Mouse (Mus musculus): ENCODE measurements around the gene Rem1. TPM values are rescaled to one million over a fixed set of nuclear protein-coding genes. Genes with fewer than 3 reads are reported as not detected.

The Rem1 gene
- total and polyA plus RNA-seq, 3 experiments, result not detected

GRCm38 (mm10) chr2:152678302-152678701 lies 51.6 kb downstream of the Rem1 start:
- ATAC-seq (ENCODE audit: extremely low read depth, insufficient number of reproducible peaks, low FRiP score, poor library complexity, severe bottlenecking), result no peak
- Histone ChIP-seq H3K27me3 (ENCODE audit: insufficient read depth, low read length) (no peaks in the 10 kb centered on the region), H3K4me3 (ENCODE audit: low read depth, low read length) (no peak overlapping the region), H3K9me3 (replicated peaks) (no peaks in the 10 kb centered on the region), H3K36me3 (replicated peaks) (peaks cover 98% of the 10 kb centered on the region), H3K4me1 (ENCODE audit: insufficient read depth, low read depth, low read length) (peaks cover 44% of the 10 kb centered on the region)
- TF ChIP-seq CTCF (IDR thresholded peaks at IDR 0.05; ENCODE audit: low read depth, low read length), result no peak
- TF ChIP-seq TAL1 (conservative IDR thresholded peaks at IDR 0.05; ENCODE audit: low read depth, low read length), result no peak
- no peak for TF ChIP-seq POLR2AphosphoS5 (IDR thresholded peaks at IDR 0.05; ENCODE audit: insufficient replicate concordance, low read depth, low read length)
- TF ChIP-seq GATA1 (IDR thresholded peaks at IDR 0.05; ENCODE audit: borderline replicate concordance, low read length), result no peak
- TF ChIP-seq GATA2 (IDR thresholded peaks at IDR 0.05; ENCODE audit: borderline replicate concordance, low read depth, low read length), result no peak
- DNase-seq (ENCODE audit: low spot score), result no peak

DNA sequence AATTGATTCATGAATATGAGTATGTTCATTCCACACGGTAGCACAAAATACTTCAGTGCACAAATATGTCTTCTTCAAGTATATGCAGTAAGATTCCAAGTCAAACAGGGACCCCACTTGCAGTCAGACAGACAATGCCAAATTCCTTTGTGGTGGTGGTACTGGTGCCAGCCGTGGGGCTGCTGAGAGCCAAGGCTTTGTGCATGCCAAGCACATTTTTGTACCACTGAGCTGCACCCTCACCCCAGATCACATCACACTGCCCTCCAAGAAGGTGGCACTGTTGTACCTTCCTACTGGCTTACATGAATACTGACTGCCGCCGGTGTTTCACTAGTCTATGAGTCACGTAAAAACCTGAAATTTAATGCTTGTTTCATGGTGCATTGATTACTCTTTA lies 52.2 kb downstream of the Rem1 start:
- H3K4me1 ChIP-seq (ENCODE audit: insufficient read depth, low read depth, low read length), result peaks cover 42% of the 10 kb centered on the region
- no peaks in the 10 kb centered on the region for H3K27me3 ChIP-seq (ENCODE audit: insufficient read depth, low read length)
- peaks cover 100% of the 10 kb centered on the region for H3K36me3 ChIP-seq (replicated peaks)
- TF ChIP-seq CTCF (IDR thresholded peaks at IDR 0.05; ENCODE audit: low read depth, low read length) (no peak), POLR2AphosphoS5 (IDR thresholded peaks at IDR 0.05; ENCODE audit: insufficient replicate concordance, low read depth, low read length) (no peak)
- H3K4me3 ChIP-seq (ENCODE audit: low read depth, low read length), result no peak overlapping the region
- DNase-seq (ENCODE audit: low spot score) (no peak), ATAC-seq (ENCODE audit: extremely low read depth, insufficient number of reproducible peaks, low FRiP score, poor library complexity, severe bottlenecking) (no peak)
- no peaks in the 10 kb centered on the region for H3K9me3 ChIP-seq (replicated peaks)

GRCm38 (mm10) chr2:152679701-152680355 lies 53.1 kb downstream of the Rem1 start:
- no peak for ATAC-seq (ENCODE audit: extremely low read depth, insufficient number of reproducible peaks, low FRiP score, poor library complexity, severe bottlenecking)

DNA sequence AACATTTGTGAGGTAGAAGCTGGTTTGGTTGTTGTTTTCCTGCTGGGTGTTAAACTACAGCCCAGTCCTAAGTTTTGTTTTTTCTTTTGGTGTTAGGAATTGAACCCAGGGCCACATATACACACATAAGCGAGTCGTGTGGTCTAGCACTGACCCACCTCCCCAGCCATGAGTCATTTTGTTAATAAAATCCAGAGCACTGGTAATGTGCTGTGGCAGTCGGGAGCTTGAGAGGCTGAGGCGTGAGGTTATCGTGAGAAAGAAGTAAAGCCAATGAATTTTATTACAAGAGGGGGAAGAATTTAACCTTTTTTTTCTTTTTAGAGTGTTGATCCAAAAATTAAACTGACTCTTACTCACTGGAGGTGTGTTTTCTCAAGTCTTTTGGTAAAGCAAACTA lies 56.3 kb downstream of the Rem1 start:
- ATAC-seq (ENCODE audit: extremely low read depth, insufficient number of reproducible peaks, low FRiP score, poor library complexity, severe bottlenecking) (no peak), DNase-seq (ENCODE audit: low spot score) (no peak)
- Histone ChIP-seq H3K9me3 (replicated peaks) (peaks cover 2% of the 10 kb centered on the region; the same call in 1 of the 2 replicates), H3K36me3 (replicated peaks) (peaks cover 99% of the 10 kb centered on the region), H3K27me3 (ENCODE audit: insufficient read depth, low read length) (no peaks in the 10 kb centered on the region), H3K4me3 (ENCODE audit: low read depth, low read length) (no peak overlapping the region), H3K4me1 (ENCODE audit: insufficient read depth, low read depth, low read length) (peaks cover 23% of the 10 kb centered on the region)
- TF ChIP-seq CTCF (IDR thresholded peaks at IDR 0.05; ENCODE audit: low read depth, low read length), result no peak
- TF ChIP-seq POLR2AphosphoS5 (IDR thresholded peaks at IDR 0.05; ENCODE audit: insufficient replicate concordance, low read depth, low read length), result no peak
- TF ChIP-seq GATA1 (IDR thresholded peaks at IDR 0.05; ENCODE audit: borderline replicate concordance, low read length), result no peak
- TF ChIP-seq TAL1 (conservative IDR thresholded peaks at IDR 0.05; ENCODE audit: low read depth, low read length), result no peak
- TF ChIP-seq GATA2 (IDR thresholded peaks at IDR 0.05; ENCODE audit: borderline replicate concordance, low read depth, low read length), result no peak

More at GRCm38 (mm10) chr2:152679701-152680355, 53.1 kb downstream of the Rem1 start:
- no peak for TF ChIP-seq CTCF (IDR thresholded peaks at IDR 0.05; ENCODE audit: low read depth, low read length)
- TF ChIP-seq GATA2 (IDR thresholded peaks at IDR 0.05; ENCODE audit: borderline replicate concordance, low read depth, low read length), result no peak
- H3K9me3 ChIP-seq (replicated peaks), result no peaks in the 10 kb centered on the region
- H3K27me3 ChIP-seq (ENCODE audit: insufficient read depth, low read length), result no peaks in the 10 kb centered on the region
- peaks cover 38% of the 10 kb centered on the region for H3K4me1 ChIP-seq (ENCODE audit: insufficient read depth, low read depth, low read length)
- peaks cover 100% of the 10 kb centered on the region for H3K36me3 ChIP-seq (replicated peaks)
- DNase-seq (ENCODE audit: low spot score), result no peak
- H3K4me3 ChIP-seq (ENCODE audit: low read depth, low read length), result no peak overlapping the region

Other genes starting within 250 kb of the Rem1 start
Only the 20 nearest of the 21 such genes appear.
- gene Zcchc3, start 211.9 kb upstream of the Rem1 start, total RNA-seq (2014; fragmentation: Nextera tagmentation), result 21.1 and 23.7 TPM in 2 replicates
- gene Zcchc3, start 211.9 kb upstream of the Rem1 start, total RNA-seq (2017), result 12.4 and 12.9 TPM in 2 replicates
- 21.8 and 22.8 TPM in 2 replicates for gene Zcchc3, start 211.9 kb upstream of the Rem1 start, polyA plus RNA-seq (2012)
- 2.1 and 3.8 TPM in 2 replicates for gene 6820408C15Rik, start 211.4 kb upstream of the Rem1 start, total RNA-seq (2014; fragmentation: Nextera tagmentation)
- gene 6820408C15Rik, start 211.4 kb upstream of the Rem1 start, total RNA-seq (2017), result 0.49 and 0.64 TPM in 2 replicates
- 0.17 and 0.18 TPM in 2 replicates for gene 6820408C15Rik, start 211.4 kb upstream of the Rem1 start, polyA plus RNA-seq (2012)
- not detected in 2 replicates for gene Defb23, start 162.3 kb upstream of the Rem1 start, total RNA-seq (2014; fragmentation: Nextera tagmentation)
- 0.29 TPM in 1 of 2 replicates, not detected in the other for gene Defb23, start 162.3 kb upstream of the Rem1 start, total RNA-seq (2017)
- gene Defb23, start 162.3 kb upstream of the Rem1 start, polyA plus RNA-seq (2012), result not detected in 2 replicates
- gene Defb20, start 149.9 kb upstream of the Rem1 start, total RNA-seq (2014; fragmentation: Nextera tagmentation), result not detected in 2 replicates
- 0.22 TPM in 1 of 2 replicates, not detected in the other for gene Defb20, start 149.9 kb upstream of the Rem1 start, total RNA-seq (2017)
- not detected in 2 replicates for gene Defb20, start 149.9 kb upstream of the Rem1 start, polyA plus RNA-seq (2012)
- gene Defb22, start 136.8 kb upstream of the Rem1 start, total RNA-seq (2014; fragmentation: Nextera tagmentation), result not detected in 2 replicates
- not detected in 2 replicates for gene Defb22, start 136.8 kb upstream of the Rem1 start, total RNA-seq (2017)
- gene Defb22, start 136.8 kb upstream of the Rem1 start, polyA plus RNA-seq (2012), result not detected in 2 replicates
- gene Defb26, start 115.3 kb upstream of the Rem1 start, total RNA-seq (2014; fragmentation: Nextera tagmentation), result not detected in 2 replicates
- not detected in 2 replicates for gene Defb26, start 115.3 kb upstream of the Rem1 start, total RNA-seq (2017)
- gene Defb26, start 115.3 kb upstream of the Rem1 start, polyA plus RNA-seq (2012), result not detected in 2 replicates
- gene Defb28, start 108.7 kb upstream of the Rem1 start, total RNA-seq (2014; fragmentation: Nextera tagmentation), result not detected in 2 replicates
- gene Defb28, start 108.7 kb upstream of the Rem1 start, total RNA-seq (2017), result not detected in 2 replicates
- gene Defb28, start 108.7 kb upstream of the Rem1 start, polyA plus RNA-seq (2012), result not detected in 2 replicates
- not detected in 2 replicates for gene Defb29, start 86.9 kb upstream of the Rem1 start, total RNA-seq (2014; fragmentation: Nextera tagmentation)
- gene Defb29, start 86.9 kb upstream of the Rem1 start, total RNA-seq (2017), result not detected in 2 replicates
- not detected in 2 replicates for gene Defb29, start 86.9 kb upstream of the Rem1 start, polyA plus RNA-seq (2012)
- gene Gm17416, start 57.6 kb upstream of the Rem1 start, total RNA-seq (2014; fragmentation: Nextera tagmentation), result not detected in 2 replicates
- not detected in 2 replicates for gene Gm17416, start 57.6 kb upstream of the Rem1 start, total RNA-seq (2017)
- not detected in 2 replicates for gene Gm17416, start 57.6 kb upstream of the Rem1 start, polyA plus RNA-seq (2012)
- not detected in 2 replicates for gene Defb21, start 54.2 kb upstream of the Rem1 start, total RNA-seq (2014; fragmentation: Nextera tagmentation)
- not detected in 2 replicates for gene Defb21, start 54.2 kb upstream of the Rem1 start, total RNA-seq (2017)
- not detected in 2 replicates for gene Defb21, start 54.2 kb upstream of the Rem1 start, polyA plus RNA-seq (2012)
- not detected in 2 replicates for gene Defb19, start 46.6 kb upstream of the Rem1 start, total RNA-seq (2014; fragmentation: Nextera tagmentation)
- gene Defb19, start 46.6 kb upstream of the Rem1 start, total RNA-seq (2017), result not detected in 2 replicates
- not detected in 2 replicates for gene Defb19, start 46.6 kb upstream of the Rem1 start, polyA plus RNA-seq (2012)
- not detected in 2 replicates for gene Defb45, start 27.6 kb upstream of the Rem1 start, total RNA-seq (2014; fragmentation: Nextera tagmentation)
- gene Defb45, start 27.6 kb upstream of the Rem1 start, total RNA-seq (2017), result not detected in 2 replicates
- gene Defb45, start 27.6 kb upstream of the Rem1 start, polyA plus RNA-seq (2012), result not detected in 2 replicates
- gene Defb36, start 22.6 kb upstream of the Rem1 start, total RNA-seq (2014; fragmentation: Nextera tagmentation), result not detected in 2 replicates
- not detected in 2 replicates for gene Defb36, start 22.6 kb upstream of the Rem1 start, total RNA-seq (2017)
- not detected in 2 replicates for gene Defb36, start 22.6 kb upstream of the Rem1 start, polyA plus RNA-seq (2012)
- not detected in 2 replicates for gene Defb25, start 3.9 kb upstream of the Rem1 start, total RNA-seq (2014; fragmentation: Nextera tagmentation)
- gene Defb25, start 3.9 kb upstream of the Rem1 start, total RNA-seq (2017), result not detected in 2 replicates
- not detected in 2 replicates for gene Defb25, start 3.9 kb upstream of the Rem1 start, polyA plus RNA-seq (2012)
- gene H13, start 42.5 kb downstream of the Rem1 start, total RNA-seq (2014; fragmentation: Nextera tagmentation), result 65.2 and 67.2 TPM in 2 replicates
- gene H13, start 42.5 kb downstream of the Rem1 start, total RNA-seq (2017), result 43.2 and 50.6 TPM in 2 replicates
- gene H13, start 42.5 kb downstream of the Rem1 start, polyA plus RNA-seq (2012), result 54.2 and 60.8 TPM in 2 replicates
- 24.2 and 24.3 TPM in 2 replicates for gene Mcts2, start 60.1 kb downstream of the Rem1 start, total RNA-seq (2014; fragmentation: Nextera tagmentation)
- 30.0 and 33.3 TPM in 2 replicates for gene Mcts2, start 60.1 kb downstream of the Rem1 start, total RNA-seq (2017)
- gene Mcts2, start 60.1 kb downstream of the Rem1 start, polyA plus RNA-seq (2012), result 2.1 and 2.6 TPM in 2 replicates
- 20.8 and 21.7 TPM in 2 replicates for gene Id1, start 109.3 kb downstream of the Rem1 start, total RNA-seq (2014; fragmentation: Nextera tagmentation)
- 33.2 and 41.4 TPM in 2 replicates for gene Id1, start 109.3 kb downstream of the Rem1 start, total RNA-seq (2017)
- gene Id1, start 109.3 kb downstream of the Rem1 start, polyA plus RNA-seq (2012), result 110 TPM in 2 replicates
- not detected in 2 replicates for gene Cox4i2, start 127.2 kb downstream of the Rem1 start, total RNA-seq (2014; fragmentation: Nextera tagmentation)
- gene Cox4i2, start 127.2 kb downstream of the Rem1 start, total RNA-seq (2017), result 0.16 TPM in 1 of 2 replicates, not detected in the other
- not detected in 2 replicates for gene Cox4i2, start 127.2 kb downstream of the Rem1 start, polyA plus RNA-seq (2012)
- gene Bcl2l1, start 204.8 kb downstream of the Rem1 start, total RNA-seq (2014; fragmentation: Nextera tagmentation), result 35.2 and 79.6 TPM in 2 replicates
- 27.0 and 31.6 TPM in 2 replicates for gene Bcl2l1, start 204.8 kb downstream of the Rem1 start, total RNA-seq (2017)
- 63.3 and 82.7 TPM in 2 replicates for gene Bcl2l1, start 204.8 kb downstream of the Rem1 start, polyA plus RNA-seq (2012)
- 257 and 315 TPM in 2 replicates for gene Tpx2, start 221.0 kb downstream of the Rem1 start, total RNA-seq (2014; fragmentation: Nextera tagmentation)
- gene Tpx2, start 221.0 kb downstream of the Rem1 start, total RNA-seq (2017), result 119 and 142 TPM in 2 replicates
- gene Tpx2, start 221.0 kb downstream of the Rem1 start, polyA plus RNA-seq (2012), result 11.7 and 16.7 TPM in 2 replicates